Mouse (Mus musculus) myocyte (in vitro differentiated cells): ENCODE measurements at regions not wholly inside any gene's neighbourhood (a gene's known extent, or its start where the extent isn't known, plus 50 kb on each side); places are given as distances from the start of the nearest gene placed in this dataset.

Source experiments
- H3K27me3 ChIP-seq: one replicate; pipeline ENCODE4 v1.6.1; 2011; ENCODE audit not compliant: control insufficient read depth, insufficient read depth, insufficient read length
- H3K36me3 ChIP-seq: one replicate; pipeline ENCODE4 v1.6.1; 2011; ENCODE audit not compliant: control insufficient read depth, insufficient read depth
- H3K4me2 ChIP-seq: one replicate; pipeline ENCODE4 v1.6.1; 2011; ENCODE audit warnings: low read depth, control low read depth
- H3K4me3 ChIP-seq: one replicate; pipeline ENCODE4 v1.5.1; 2011; ENCODE audit warnings: mild to moderate bottlenecking, control low read depth, moderate library complexity
- H3K79me2 ChIP-seq: one replicate; pipeline ENCODE4 v1.6.1; 2011; ENCODE audit not compliant: control insufficient read depth, insufficient read depth
- H3ac ChIP-seq: one replicate; pipeline ENCODE4 v1.6.1; 2011; ENCODE audit not compliant: control insufficient read depth, insufficient read length
- CEBPB ChIP-seq: IDR thresholded peaks from 2 replicates; pipeline ENCODE4 v1.6.1; 2011; ENCODE audit warnings: mild to moderate bottlenecking, moderate library complexity; ENCODE audit not compliant: poor library complexity, insufficient read depth, severe bottlenecking
- E2F4 ChIP-seq: IDR thresholded peaks from one replicate; pipeline ENCODE4 v1.6.1; 2011; ENCODE audit warnings: mild to moderate bottlenecking, control low read depth, moderate library complexity; ENCODE audit not compliant: insufficient read depth
- MAX ChIP-seq: IDR thresholded peaks from one replicate; pipeline ENCODE4 v1.6.1; 2011; ENCODE audit warnings: low read depth, mild to moderate bottlenecking, control low read depth
- MYOD1 ChIP-seq, 3 experiments: IDR thresholded peaks; one replicate each; pipeline ENCODE4 v1.6.1; 2011; ENCODE audit warnings: control low read depth in 2 of 3, low read depth in 2 of 3, mild to moderate bottlenecking in 2 of 3, moderate library complexity in 1 of 3; ENCODE audit not compliant: insufficient read length in 2 of 3, control insufficient read depth in 1 of 3
- MYOG ChIP-seq, 3 experiments: IDR thresholded peaks; one replicate each; pipeline ENCODE4 v1.6.1; 2011; ENCODE audit warnings: control low read depth in 2 of 3, low read depth in 2 of 3, mild to moderate bottlenecking in 2 of 3; ENCODE audit not compliant: insufficient read length in 2 of 3, control insufficient read depth in 1 of 3, insufficient read depth in 1 of 3
- POLR2A ChIP-seq: IDR thresholded peaks from one replicate; pipeline ENCODE4 v1.6.1; 2011; ENCODE audit warnings: low read depth, mild to moderate bottlenecking, control low read depth, moderate library complexity; ENCODE audit not compliant: insufficient read length
- POLR2AphosphoS2 ChIP-seq: IDR thresholded peaks from one replicate; pipeline ENCODE4 v1.6.1; 2011; ENCODE audit warnings: low read depth, control low read depth; ENCODE audit not compliant: insufficient read length
- REST ChIP-seq: IDR thresholded peaks from one replicate; pipeline ENCODE4 v1.6.1; 2011; ENCODE audit warnings: mild to moderate bottlenecking, control low read depth, moderate library complexity; ENCODE audit not compliant: insufficient read depth, insufficient read length
- SRF ChIP-seq: IDR thresholded peaks from one replicate; pipeline ENCODE4 v1.6.1; 2011; ENCODE audit warnings: low read depth; ENCODE audit not compliant: control insufficient read depth, insufficient read length
- TCF12 ChIP-seq: IDR thresholded peaks from one replicate; pipeline ENCODE4 v1.6.1; 2011; ENCODE audit warnings: mild to moderate bottlenecking, control low read depth; ENCODE audit not compliant: poor library complexity, insufficient read depth, severe bottlenecking
- TCF3 ChIP-seq: IDR thresholded peaks from one replicate; pipeline ENCODE4 v1.6.1; 2011; ENCODE audit warnings: low read depth, control low read depth; ENCODE audit not compliant: insufficient read length
- USF1 ChIP-seq: IDR thresholded peaks from one replicate; pipeline ENCODE4 v1.6.1; 2011; ENCODE audit warnings: low read depth, mild to moderate bottlenecking, control low read depth, moderate library complexity

DNA sequence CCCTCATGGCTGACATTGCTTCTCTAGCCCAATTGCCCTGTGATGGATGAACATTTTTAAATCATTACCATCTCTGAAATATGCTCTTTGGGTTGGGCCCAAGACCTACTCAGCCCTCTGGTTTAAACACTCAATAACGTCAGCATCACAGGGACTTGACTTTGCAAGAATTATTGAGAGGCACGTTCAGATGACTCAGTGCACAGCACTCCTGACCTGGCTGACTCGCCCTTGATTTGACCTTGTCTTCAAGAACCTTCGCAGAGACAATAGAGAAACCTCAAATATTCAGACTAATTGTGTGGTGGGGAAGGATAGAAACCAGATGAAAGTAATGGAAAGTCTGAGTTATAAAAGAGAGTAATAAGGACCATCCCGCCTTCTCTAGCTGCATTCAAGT is 127.9 kb upstream of the Lnx1 start:
- H3K36me3 ChIP-seq = no peaks in the 10 kb centered on the region
- H3K4me2 ChIP-seq = no peak overlapping the region
- TF ChIP-seq TCF12 (no peak), MAX (no peak), MYOD1 (IDR thresholded peaks at IDR 0.05; ENCODE audit: control insufficient read depth in 1 of 3, insufficient read length in 2 of 3, low read depth in 2 of 3) (no peak), CEBPB (no peak), USF1 (no peak), MYOG (IDR thresholded peaks at IDR 0.05; ENCODE audit: control insufficient read depth in 1 of 3, insufficient read depth in 1 of 3, insufficient read length in 2 of 3, low read depth in 2 of 3) (no peak)
- no peak overlapping the region for H3K4me3 ChIP-seq
- no peaks in the 10 kb centered on the region for H3K27me3 ChIP-seq
- no peak overlapping the region for H3ac ChIP-seq
- no peaks in the 10 kb centered on the region for H3K79me2 ChIP-seq

DNA sequence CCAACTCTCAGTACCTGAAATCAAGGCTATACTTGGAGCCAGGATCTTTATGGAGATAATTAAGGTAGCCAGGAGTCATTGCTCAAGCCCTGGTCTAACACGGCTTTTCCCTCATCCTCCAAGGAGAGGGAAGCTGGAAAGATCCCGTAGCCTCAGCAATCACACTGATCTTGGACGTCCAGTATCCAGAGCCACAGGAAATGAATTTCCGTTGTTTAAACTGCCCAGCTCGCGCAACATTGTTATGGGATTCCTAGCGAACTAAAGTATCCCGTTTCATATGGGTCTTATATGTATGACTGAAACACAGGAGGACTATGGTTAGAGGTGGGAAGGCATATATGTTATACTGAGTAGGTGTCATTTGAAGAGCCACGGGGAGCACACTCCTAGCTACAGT is 126.3 kb upstream of the Lnx1 start:
- Histone ChIP-seq H3K27me3 (no peaks in the 10 kb centered on the region), H3K79me2 (no peaks in the 10 kb centered on the region), H3K4me3 (no peak overlapping the region), H3ac (no peak overlapping the region), H3K4me2 (no peak overlapping the region), H3K36me3 (no peaks in the 10 kb centered on the region)
- TF ChIP-seq POLR2AphosphoS2 (no peak), TCF12 (no peak), CEBPB (no peak), MYOD1 (IDR thresholded peaks at IDR 0.05; ENCODE audit: control insufficient read depth in 1 of 3, insufficient read length in 2 of 3, low read depth in 2 of 3) (no peak), MYOG (IDR thresholded peaks at IDR 0.05; ENCODE audit: control insufficient read depth in 1 of 3, insufficient read depth in 1 of 3, insufficient read length in 2 of 3, low read depth in 2 of 3) (no peak), E2F4 (no peak), REST (no peak), SRF (no peak), USF1 (no peak), TCF3 (no peak), MAX (no peak), POLR2A (no peak)

DNA sequence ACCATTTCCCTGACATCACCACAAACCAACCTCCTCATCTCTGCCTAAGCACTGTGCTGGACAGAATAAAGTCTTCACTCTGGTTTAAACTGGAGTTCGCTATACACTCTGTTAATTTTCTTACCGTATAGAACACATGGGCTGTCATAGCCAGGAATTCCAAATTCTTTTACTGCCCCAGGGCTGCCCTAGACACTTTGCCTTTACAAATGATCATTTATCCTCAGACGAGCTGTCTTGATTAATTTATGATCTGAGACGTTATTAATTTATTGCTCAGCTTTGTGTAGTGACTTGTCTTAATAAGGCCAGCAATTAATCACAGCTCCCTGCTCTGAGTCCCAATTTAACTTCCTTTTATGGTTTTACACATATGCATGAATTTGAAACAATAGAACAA is 125.2 kb upstream of the Lnx1 start:
- H3K36me3 ChIP-seq = no peaks in the 10 kb centered on the region
- H3K4me2 ChIP-seq = no peak overlapping the region
- H3K79me2 ChIP-seq = no peaks in the 10 kb centered on the region
- no peak overlapping the region for H3K4me3 ChIP-seq
- no peak overlapping the region for H3ac ChIP-seq
- no peak for TF ChIP-seq REST
- TF ChIP-seq E2F4 = no peak
- no peak for TF ChIP-seq USF1
- no peak for TF ChIP-seq TCF3
- no peak for TF ChIP-seq POLR2A
- TF ChIP-seq CEBPB = no peak
- no peak for TF ChIP-seq MAX
- TF ChIP-seq MYOG (IDR thresholded peaks at IDR 0.05; ENCODE audit: control insufficient read depth in 1 of 3, insufficient read depth in 1 of 3, insufficient read length in 2 of 3, low read depth in 2 of 3) = no peak
- no peak for TF ChIP-seq SRF
- no peak for TF ChIP-seq TCF12
- TF ChIP-seq POLR2AphosphoS2 = no peak
- TF ChIP-seq MYOD1 (IDR thresholded peaks at IDR 0.05; ENCODE audit: control insufficient read depth in 1 of 3, insufficient read length in 2 of 3, low read depth in 2 of 3) = no peak
- H3K27me3 ChIP-seq = no peaks in the 10 kb centered on the region

DNA sequence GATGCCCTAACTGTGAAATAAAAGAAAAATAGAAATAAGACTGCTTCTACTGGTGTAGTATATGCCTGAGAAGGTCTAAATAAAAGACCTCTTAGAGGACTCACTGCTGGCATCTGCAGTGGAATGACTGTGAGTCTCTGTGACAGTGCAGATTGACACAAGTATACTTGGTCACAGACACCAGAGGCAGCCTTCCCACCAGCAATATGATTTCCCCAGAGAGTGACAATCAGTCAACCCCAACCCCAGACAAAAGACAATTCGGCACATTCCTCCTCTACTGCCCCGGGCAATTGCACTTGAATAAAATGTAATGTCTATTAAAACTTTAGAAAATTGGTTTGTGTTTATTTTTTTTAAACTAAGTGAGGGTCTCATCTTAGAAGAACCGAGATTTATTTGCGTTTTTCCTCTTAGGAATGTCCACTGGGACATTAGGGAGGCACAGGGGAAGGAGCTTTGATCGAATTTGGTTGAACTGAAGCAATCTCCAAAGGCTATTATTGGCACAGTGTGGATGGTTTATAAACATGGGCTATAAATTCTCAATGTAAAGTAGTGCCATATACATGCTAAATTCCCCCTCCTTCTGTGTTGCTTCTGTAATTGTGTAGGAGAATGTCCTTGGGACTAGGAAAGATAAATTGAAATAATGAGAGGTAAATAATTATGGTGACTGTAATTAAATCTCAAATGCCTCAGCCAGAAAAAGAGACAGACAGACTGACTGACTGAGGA is 123.0 kb upstream of the Lnx1 start:
- Histone ChIP-seq H3K79me2 (no peaks in the 10 kb centered on the region), H3ac (no peak overlapping the region), H3K4me2 (no peak overlapping the region), H3K4me3 (no peak overlapping the region), H3K36me3 (no peaks in the 10 kb centered on the region), H3K27me3 (no peaks in the 10 kb centered on the region)
- TF ChIP-seq REST = no peak
- TF ChIP-seq E2F4 = no peak
- no peak for TF ChIP-seq USF1
- no peak for TF ChIP-seq POLR2A
- no peak for TF ChIP-seq SRF
- no peak for TF ChIP-seq TCF12
- TF ChIP-seq MAX = no peak
- TF ChIP-seq POLR2AphosphoS2 = no peak
- no peak for TF ChIP-seq TCF3
- TF ChIP-seq MYOD1 (IDR thresholded peaks at IDR 0.05; ENCODE audit: control insufficient read depth in 1 of 3, insufficient read length in 2 of 3, low read depth in 2 of 3) = no peak
- no peak for TF ChIP-seq CEBPB
- TF ChIP-seq MYOG (IDR thresholded peaks at IDR 0.05; ENCODE audit: control insufficient read depth in 1 of 3, insufficient read depth in 1 of 3, insufficient read length in 2 of 3, low read depth in 2 of 3) = no peak

DNA sequence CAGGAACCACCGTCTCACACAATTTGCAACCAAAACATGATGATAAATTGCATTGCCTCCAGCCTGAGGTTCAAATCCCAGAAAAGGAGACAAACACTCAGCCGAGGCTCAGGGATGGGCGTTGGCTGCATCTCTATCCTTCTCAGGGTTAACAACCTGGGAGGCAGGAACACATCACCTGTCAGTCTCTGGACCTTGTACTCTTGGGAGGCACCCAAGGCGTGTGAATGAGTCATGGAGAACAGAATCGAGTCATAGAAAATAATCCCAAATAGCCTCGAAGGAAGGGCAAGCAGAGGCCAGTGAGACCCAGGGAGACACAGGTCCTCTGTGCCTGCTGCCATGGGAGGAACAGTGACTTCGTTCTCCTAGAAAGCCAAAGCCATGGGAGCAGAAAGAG is 121.0 kb upstream of the Lnx1 start:
- Histone ChIP-seq H3K4me2 (no peak overlapping the region), H3K36me3 (no peaks in the 10 kb centered on the region), H3K27me3 (no peaks in the 10 kb centered on the region), H3ac (no peak overlapping the region), H3K4me3 (no peak overlapping the region), H3K79me2 (no peaks in the 10 kb centered on the region)
- TF ChIP-seq E2F4 = no peak
- no peak for TF ChIP-seq POLR2AphosphoS2
- no peak for TF ChIP-seq REST
- no peak for TF ChIP-seq MAX
- no peak for TF ChIP-seq USF1
- TF ChIP-seq SRF = no peak
- TF ChIP-seq MYOD1 (IDR thresholded peaks at IDR 0.05; ENCODE audit: control insufficient read depth in 1 of 3, insufficient read length in 2 of 3, low read depth in 2 of 3) = no peak
- no peak for TF ChIP-seq MYOG (IDR thresholded peaks at IDR 0.05; ENCODE audit: control insufficient read depth in 1 of 3, insufficient read depth in 1 of 3, insufficient read length in 2 of 3, low read depth in 2 of 3)
- no peak for TF ChIP-seq POLR2A
- no peak for TF ChIP-seq CEBPB
- no peak for TF ChIP-seq TCF3
- TF ChIP-seq TCF12 = no peak
